Mouse (Mus musculus) skeletal muscle tissue, adult 2 months (tissue): ENCODE data around the gene Atp1a1.
A peak's percentile ranks its signal among the peaks of the same experiment; 100 is the strongest.

Experiments used
- DNase-seq: peaks from one replicate; pipeline ENCODE4 v3.0.0-alpha.2; 2012; ENCODE audit warnings: low read depth, low spot score

Atp1a1 gene

GRCm38 (mm10) chr3:101611813-101612491 is 7.5 kb upstream of the Atp1a1 start:
- no peak for DNase-seq

GRCm38 (mm10) chr3:101611012-101611812 is 6.7 kb upstream of the Atp1a1 start:
- no peak for DNase-seq

DNA sequence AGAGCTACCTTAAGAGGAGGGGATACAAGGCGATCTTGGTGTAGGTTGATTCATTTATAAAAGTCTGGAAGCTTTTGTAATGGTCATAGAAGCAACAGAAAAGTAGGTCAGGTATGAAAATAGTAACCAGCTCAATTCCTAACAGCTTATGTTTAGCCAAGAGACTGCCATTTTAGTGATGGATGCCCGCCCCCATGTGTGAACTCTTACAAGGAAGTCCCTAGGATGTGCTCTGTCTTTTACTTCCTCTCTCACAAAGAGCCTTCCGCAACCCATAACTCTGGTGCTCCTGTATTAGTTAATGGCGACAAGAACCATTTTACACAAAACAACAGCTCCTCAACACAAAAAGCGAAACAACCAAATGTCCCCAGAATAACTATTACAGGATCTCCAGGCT is 4.8 kb upstream of the Atp1a1 start:
- no peak for DNase-seq

DNA sequence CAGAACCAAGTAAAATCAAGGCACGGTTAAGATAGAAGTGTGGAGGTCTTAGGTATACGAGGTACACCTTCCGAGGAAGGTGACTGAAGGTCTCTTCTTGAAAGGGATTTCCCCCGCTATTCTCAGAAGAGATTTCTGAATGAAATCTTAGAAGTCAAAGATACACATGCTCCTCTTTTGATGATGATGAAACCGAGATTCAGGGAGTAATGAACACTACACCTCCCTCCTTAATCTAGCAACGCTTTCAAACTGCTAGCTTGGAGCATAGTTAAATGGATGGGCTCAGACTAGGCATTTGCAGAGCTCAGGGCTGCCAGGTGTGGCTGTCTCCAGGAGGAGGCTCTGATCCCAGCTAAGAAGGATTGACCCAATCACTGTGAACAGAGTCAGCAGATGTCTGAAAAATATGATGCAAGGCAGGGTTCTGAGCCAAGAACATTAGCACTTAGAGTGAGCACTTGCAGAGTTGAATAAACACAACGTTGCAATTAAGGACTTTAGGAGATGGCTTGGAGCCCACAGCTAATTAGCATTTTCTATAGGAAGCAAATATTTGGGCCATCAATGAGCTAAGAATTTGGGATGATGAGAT is 2.5 kb upstream of the Atp1a1 start:
- no peak for DNase-seq

DNA sequence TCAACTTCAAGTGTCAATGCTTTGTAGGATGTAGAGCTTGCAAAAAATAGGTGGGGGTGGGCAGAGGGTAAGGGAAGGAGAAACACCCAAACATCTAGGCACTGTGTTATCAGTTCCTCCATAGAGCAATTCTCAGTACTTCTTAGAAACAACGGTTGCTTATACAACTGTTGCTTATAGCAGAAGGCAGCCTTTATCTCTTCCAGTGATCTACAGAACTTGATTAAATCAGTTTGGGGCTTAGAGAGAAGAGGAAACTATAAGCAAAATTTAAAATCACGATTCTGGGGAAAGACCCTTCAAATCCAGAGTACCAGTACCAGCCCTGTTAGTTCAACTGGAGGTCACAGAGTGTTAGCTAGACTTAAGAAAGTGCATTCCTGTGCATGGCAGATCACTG is 1.2 kb upstream of the Atp1a1 start:
- DNase-seq = no peak

GRCm38 (mm10) chr3:101605291-101605690 is 807 bp upstream of the Atp1a1 start:
- no peak for DNase-seq

DNA sequence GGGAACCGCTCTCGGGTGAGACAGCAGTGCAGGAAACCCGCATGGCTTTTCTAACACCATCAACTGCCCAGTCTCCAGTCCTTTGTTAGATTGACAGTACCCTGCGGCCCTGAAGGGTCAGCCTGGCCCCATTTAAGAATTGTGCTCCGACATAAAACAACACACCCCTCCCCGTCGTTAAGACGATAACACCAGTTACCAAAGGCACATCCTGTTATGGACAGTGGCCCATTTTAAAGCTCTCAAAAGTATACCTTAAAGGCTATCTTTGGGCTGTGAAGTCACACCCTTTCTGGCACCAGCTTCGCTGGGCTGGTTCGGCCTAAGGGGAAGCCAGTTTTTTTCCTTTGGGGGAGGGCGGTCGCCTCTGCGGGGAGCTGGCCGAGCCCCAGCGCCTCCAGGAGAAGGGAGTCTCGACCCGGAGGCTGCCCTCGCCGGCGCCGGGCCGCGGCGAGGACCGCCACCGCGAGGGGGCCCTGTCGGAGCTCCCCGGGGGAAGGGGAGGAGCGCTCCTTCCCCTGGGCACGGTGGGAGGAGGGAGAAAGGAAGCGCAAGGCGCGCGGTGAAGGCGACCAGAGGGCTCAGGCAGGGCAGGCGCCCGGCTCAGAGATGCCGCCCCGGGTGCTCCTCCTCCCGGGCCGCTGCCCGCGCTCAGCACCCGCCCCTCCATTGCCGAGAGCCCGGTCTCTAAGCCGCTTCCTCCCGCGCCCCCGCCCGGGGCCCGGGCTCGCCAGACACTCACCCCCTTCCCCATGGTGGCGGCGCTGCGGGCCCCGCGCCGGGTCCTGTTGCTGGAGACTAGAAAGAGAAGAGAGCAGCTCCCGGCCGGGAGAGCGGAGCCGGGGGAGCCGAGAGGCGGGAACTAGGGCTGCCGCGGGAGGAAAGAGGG is 579 bp downstream of the Atp1a1 start:
- DNase-seq = peak; percentile 82

- no peak for DNase-seq
These were observed 1.3 kb downstream of the Atp1a1 start for GRCm38 (mm10) chr3:101603194-101603593.

GRCm38 (mm10) chr3:101602511-101603055 is 1.9 kb downstream of the Atp1a1 start:
- no peak for DNase-seq

DNA sequence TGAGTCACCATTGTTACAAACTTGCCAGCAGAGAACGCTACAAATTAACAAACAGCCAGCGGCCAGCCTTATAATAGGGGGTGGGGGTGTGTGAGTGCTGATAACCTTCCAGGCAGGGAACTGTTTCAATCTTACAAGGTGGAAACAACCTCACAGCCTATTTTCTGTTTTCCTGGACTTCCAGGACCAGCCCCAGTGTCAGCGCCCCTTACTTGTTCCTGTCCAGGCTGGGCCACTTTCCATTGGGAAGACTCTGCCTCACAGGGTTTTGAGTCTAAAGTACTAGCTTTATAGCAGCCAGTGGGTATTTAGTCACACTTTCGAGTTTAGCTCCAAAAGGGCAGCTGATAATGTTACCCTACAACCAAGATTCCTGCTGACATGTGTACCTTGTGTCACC is 2.8 kb downstream of the Atp1a1 start:
- no peak for DNase-seq

DNA sequence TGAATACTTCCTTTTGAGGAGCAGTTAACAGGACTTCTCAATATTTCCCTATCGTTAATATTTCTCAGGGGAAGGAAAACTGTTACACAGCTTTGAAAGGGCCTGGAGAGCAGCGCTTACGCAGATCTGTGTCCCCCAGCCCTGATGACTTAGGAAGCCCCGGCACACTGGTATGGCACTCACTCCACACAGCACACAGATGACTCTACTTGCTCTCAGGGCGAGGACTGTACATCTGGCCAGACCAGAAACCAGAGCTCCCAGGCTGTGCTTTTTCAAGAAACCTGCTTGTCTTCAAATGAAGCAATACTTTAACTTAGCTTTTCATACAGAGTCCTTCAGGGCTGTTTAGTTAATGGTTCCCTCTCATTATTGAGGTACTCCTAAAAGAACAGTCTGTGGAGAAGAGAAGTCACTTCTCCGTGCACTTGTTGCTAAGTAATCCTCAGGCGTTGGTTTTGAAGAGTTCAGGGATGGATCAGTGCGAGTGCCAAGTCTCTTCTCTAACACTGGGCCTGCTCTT is 3.4 kb downstream of the Atp1a1 start:
- DNase-seq = no peak

DNA sequence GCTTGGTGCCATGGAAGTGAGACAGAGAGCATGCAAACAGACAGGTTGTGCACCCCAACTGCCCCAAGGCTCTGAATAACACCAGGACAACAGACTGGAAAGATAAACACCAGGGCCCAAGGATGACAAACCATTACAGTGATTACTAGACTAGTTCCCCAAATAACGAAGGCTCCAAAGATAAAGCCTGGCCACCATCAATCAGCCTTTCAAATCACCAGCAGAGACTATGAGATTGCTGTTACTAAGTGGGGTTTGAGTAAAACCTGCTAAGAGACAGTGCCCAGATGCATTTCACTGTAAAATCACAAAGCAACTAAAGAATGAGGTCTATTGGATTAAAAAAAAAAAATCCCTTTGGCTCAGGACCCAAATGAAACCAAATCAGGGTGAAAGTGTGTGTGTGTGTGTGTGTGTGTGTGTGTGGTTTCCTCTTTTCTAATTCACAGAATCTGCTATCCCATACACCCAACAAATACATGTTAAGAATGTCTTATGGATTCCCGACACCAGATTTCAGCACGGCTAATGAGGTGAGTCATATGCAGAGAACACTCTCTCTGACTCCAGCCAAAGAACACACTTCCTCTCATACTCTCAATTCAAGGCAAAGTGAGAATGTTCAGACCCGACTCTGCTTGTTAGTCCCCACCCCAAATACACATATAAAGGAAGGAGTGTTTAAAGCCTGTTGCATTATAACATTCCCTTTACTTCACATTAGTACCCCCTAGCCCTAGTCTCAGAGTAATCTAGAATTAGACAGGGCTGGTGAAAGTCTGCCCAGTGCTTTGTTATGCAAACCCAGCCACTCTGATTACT is 4.4 kb downstream of the Atp1a1 start:
- no peak for DNase-seq

DNA sequence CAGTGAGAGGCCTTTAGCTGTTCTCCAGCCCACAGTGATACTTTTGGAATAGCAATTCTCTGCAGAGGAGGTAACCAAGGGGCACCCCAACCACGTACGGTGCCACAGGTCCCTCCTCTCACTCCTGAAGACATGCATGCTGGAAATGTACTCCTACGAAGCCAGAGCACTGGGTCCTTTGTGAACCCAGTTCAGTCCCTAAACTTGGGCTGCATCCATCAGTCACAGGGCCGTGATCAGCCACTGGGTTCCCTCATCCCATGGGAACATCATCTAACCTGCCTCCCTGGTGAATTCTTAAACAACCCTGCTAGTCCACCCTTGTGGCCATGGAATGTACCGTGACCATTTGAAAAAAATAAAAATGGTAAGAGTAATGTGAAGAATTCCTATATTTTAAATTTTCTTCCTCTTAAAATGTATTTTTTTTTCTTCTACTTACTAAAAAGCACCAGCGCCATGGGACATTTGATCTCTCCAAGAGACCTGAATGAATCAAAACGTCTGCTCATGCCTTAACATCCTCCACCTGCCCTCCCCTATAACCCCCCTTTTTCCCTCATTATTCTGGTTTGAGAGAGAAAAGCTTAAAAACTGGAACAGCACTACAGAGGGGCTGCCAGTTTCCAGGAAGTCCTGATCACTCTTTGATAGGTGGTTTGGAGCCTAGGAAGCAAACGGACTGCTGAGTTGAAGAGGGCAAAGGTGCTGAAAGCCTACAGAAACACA is 5.1 kb downstream of the Atp1a1 start:
- DNase-seq = no peak

DNA sequence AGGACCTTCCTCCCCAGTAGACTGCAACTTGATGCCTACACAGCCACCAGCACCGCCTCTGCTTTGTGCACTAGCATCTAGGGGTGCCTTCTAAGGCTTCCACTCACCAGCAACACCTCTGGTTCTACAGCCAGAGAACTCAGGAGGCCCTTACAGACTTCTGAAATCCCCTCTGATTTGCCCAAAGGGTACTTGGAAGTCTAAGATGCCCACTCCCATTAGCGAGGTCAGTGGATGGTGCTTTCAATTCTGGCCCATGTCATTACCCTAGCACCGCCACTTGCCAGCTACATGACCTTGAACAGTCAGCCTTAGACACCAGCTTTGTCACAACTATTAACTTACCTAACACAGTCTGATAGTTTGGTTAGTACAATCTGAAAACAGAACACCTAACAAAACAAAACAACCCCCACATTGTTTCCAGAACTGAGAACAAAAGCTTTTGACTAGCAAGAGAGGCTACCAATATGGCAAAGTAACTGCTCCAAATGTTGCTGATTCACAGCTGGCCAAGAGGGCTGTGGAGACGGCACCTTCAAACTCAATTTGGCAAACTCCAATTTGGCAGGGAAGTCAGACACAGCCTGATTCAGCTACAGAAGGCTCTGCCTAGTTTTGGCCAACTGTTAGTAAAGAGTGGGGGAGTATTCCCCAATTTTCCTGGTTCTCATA is 6.1 kb downstream of the Atp1a1 start:
- no peak for DNase-seq

GRCm38 (mm10) chr3:101597317-101598096 is 7.0 kb downstream of the Atp1a1 start:
- no peak for DNase-seq

- no peak for DNase-seq
These were observed 7.8 kb downstream of the Atp1a1 start for GRCm38 (mm10) chr3:101596686-101597085.

DNA sequence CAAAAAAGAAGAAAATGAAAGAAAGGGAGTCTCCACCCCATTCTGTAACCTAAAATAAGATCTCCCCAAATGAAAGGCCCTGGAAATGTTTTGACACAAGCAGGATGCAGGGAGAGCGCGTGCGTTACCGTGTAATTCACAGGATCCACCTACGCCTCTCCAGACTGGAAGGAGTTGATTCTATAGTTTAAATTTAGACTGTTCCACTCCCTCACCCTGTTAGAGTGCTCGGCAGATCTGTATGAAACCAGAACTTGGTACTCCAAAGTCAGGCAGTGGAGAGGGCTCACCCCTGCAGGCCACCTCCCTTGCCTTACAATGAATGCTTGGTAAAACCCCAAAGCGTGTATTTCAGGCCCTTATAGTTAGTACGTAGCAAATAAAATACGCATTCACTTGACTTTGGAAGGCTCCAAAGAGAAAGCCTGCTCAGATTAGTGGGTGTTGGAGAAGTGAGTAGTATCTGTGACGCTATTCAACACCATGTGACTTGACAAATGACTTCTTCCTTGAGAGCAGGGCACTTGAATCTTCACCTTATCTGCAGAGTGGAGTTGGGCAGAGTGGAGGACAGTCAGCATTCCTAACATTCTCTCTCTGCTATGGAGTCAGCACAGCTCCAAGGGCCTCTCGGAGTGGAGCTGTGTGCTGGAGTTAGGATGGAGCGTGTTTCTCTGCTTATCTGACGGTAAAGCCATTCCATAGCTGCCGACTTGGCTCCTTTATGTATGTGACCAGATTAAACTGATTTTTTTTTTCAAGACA is 8.4 kb downstream of the Atp1a1 start:
- DNase-seq = no peak

DNA sequence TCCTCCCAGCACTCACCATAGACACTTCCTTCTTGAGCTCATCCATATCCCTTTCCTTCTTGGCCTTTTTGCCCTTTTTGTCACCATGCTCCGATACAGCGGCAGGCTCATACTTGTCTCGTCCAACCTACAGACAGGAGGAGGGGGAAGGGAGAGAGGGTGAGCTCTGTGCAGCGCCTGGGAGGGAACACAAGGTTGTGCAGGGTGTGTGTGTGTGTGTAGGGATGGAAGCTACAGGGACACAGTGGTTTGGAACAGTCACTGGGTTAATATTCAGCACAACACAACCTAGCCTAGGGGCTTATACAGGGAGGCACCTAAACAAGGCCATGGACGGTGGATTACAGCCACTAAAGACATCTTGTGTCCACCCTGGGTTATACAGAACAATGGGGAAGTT is 9.5 kb downstream of the Atp1a1 start:
- DNase-seq = no peak
